Mouse (Mus musculus): Measurements from ENCODE around the gene Bicra.

- TF ChIP-seq POLR2A (IDR thresholded peaks at IDR 0.05; ENCODE audit: borderline replicate concordance, low read depth, low read length) (no peak), CTCF (IDR thresholded peaks at IDR 0.05; ENCODE audit: low read depth, low read length) (no peak)
Measured at GRCm38 (mm10) chr7:16019256-16020094, 28.2 kb downstream of the Bicra start.
